Mouse (Mus musculus) liver, postnatal 0 days (tissue): Measurements from ENCODE around the gene Pfn1. TPM values are rescaled to one million over a fixed set of nuclear protein-coding genes. Genes with fewer than 3 reads are reported as not detected.

ENCODE experiments used
- ATAC-seq: fragments of 200-750 bp; cut with Nextera tagmentation; 2 replicates; pipeline ENCODE4 v1.8.0; 2017; ENCODE audit warnings: mild to moderate bottlenecking, moderate library complexity
- DNase-seq: peaks from one replicate; pipeline ENCODE4 v3.0.0-alpha.2; 2016
- H3K27ac ChIP-seq: fragments of 300-500 bp; sonication (generic); 2 replicates; pipeline ENCODE4 v1.5.1; 2014; ENCODE audit warnings: antibody characterized with exemption, moderate library complexity, mild to moderate bottlenecking, low read depth
- H3K27me3 ChIP-seq: fragments of 300-500 bp; sonication (generic); 2 replicates; pipeline ENCODE4 v1.6.1; 2014; ENCODE audit warnings: low read length, control low read depth, mixed read lengths; ENCODE audit not compliant: insufficient read depth
- H3K36me3 ChIP-seq: fragments of 300-500 bp; sonication (generic); replicated peaks from 2 replicates; pipeline ENCODE4 v1.6.1; 2014; ENCODE audit warnings: mild to moderate bottlenecking, control low read depth, low read length, moderate library complexity, mixed read lengths; ENCODE audit not compliant: insufficient read depth
- H3K4me1 ChIP-seq: fragments of 300-500 bp; sonication (generic); 2 replicates; pipeline ENCODE4 v1.6.1; 2014; ENCODE audit warnings: antibody characterized with exemption, mild to moderate bottlenecking, control low read depth; ENCODE audit not compliant: insufficient read depth
- H3K4me2 ChIP-seq: fragments of 300-500 bp; sonication (generic); 2 replicates; pipeline ENCODE4 v1.6.1; 2014; ENCODE audit warnings: low read depth, mild to moderate bottlenecking, low read length, moderate library complexity, mixed read lengths
- H3K4me3 ChIP-seq: fragments of 300-500 bp; sonication (generic); 2 replicates; pipeline ENCODE4 v1.5.1; 2014; ENCODE audit warnings: low read depth, low read length
- H3K9ac ChIP-seq: fragments of 300-500 bp; sonication (generic); replicated peaks from 2 replicates; pipeline ENCODE4 v1.6.1; 2014; ENCODE audit warnings: mild to moderate bottlenecking, moderate library complexity
- H3K9me3 ChIP-seq: fragments of 300-500 bp; sonication (generic); 2 replicates; pipeline ENCODE4 v1.6.1; 2016; ENCODE audit warnings: mild to moderate bottlenecking, control low read depth, low read length, mixed read lengths
- CTCF ChIP-seq: sonication (generic); IDR thresholded peaks from 2 replicates; pipeline ENCODE4 v1.5.1; 2016; ENCODE audit warnings: antibody characterized with exemption, low read depth
- EP300 ChIP-seq: IDR thresholded peaks from 2 replicates; pipeline ENCODE4 v1.6.1; 2016; ENCODE audit warnings: antibody characterized with exemption, low read depth, mild to moderate bottlenecking
- WGBS: fragments of 180-500 bp; shearing (Covaris S2); extraction: QIAGEN DNeasy Blood & Tissue Kit; methylation state at CpG from one replicate; pipeline ENCODE4 v1.1.7; 2014; ENCODE audit not compliant: insufficient replicate concordance; 5-methylcytosine and 5-hydroxymethylcytosine counted together
- polyA plus RNA-seq: library from polyadenylated mRNA; unstranded; fragments of >200 nt; fragmentation: Nextera tagmentation; extraction: Ambion mirVana; gene quantifications from 2 replicates; pipeline ENCODE4 v1.2.1, GENCODE M21; 2015

Gene Pfn1
- polyA plus RNA-seq, 1 experiment from 2014 or later = 918 TPM

DNA sequence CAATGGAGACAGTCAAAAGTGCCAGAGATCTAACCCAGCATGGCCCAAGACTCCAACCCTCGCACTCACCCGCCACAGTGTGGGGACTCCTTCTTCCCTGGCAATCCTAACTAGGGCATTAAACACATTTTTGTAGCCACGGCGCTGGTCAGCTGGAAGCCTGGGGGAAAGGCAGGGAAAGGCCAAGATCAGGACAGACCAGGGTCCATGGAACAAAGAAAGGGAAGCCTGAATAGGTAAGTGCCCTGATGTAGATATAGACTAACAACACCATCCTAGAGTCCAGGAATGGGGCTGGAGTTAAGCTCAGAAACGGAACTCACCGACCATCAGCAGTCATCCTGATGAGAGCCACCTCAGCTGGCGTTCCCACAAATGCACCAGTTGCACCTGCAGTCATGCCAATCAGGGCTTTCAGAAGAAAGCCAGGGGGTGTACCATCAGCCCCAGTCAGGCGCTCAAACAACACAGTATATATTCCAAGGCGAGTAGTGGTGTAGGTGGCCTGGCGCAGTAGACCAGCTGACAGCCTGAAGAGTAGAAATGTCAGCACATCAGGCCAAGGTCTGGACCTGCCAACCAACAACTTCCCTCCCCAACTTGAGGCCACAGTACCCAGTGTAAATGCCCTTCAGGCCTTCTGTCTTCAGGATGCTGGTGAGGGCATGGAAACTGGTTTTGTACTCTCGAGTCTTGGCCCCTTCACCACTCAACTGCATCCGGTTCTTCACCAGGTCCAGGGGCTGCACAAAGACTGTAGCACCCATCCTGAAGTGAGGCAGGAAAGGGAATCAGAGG lies 8.8 kb downstream of the Pfn1 start:
- no peak for DNase-seq
- peak overlapping the region; percentile 96 for H3K4me2 ChIP-seq
- ATAC-seq = no peak
- peak overlapping the region; percentile 74 for H3K4me3 ChIP-seq
- H3K9ac ChIP-seq = peak overlapping the region; percentile 86
- H3K36me3 ChIP-seq = peaks cover 35% of the 10 kb centered on the region
- no peaks in the 10 kb centered on the region for H3K27me3 ChIP-seq
- peaks cover 38% of the 10 kb centered on the region for H3K4me1 ChIP-seq
- H3K27ac ChIP-seq = peak overlapping the region; percentile 93
- no peaks in the 10 kb centered on the region for H3K9me3 ChIP-seq
- TF ChIP-seq EP300 = no peak
- 81% methylated on average over 12 of the region's 12 CpGs for whole genome bisulfite sequencing

DNA sequence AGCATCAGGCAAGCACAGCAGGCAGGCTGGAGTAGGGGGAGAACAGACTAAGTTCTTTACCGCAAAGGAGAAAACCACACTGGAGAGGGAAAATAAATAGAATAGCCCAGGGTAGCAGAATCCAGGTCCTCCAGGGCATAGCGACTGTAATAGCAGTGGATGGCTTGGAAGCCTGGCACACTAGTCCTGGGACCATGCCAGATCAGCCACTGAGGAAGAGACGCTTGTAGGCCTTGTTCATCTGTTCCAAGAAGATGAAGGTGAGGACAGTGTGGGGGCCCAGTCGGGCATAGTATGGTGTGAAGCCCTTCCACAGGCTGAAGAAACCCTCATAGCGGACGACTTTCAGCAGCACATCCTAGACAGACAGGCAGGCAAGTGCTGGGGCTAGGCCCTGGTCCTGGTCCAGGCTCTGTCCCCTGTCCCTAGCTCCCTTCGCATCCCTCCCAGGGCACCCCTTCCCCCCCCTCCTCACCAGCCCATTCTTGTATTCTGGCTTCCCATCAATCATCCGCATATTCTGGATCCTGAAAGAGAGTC lies 9.8 kb downstream of the Pfn1 start:
- Histone ChIP-seq H3K27me3 (no peaks in the 10 kb centered on the region), H3K9me3 (no peaks in the 10 kb centered on the region), H3K4me3 (no peak overlapping the region), H3K4me1 (peaks cover 34% of the 10 kb centered on the region), H3K27ac (no peak overlapping the region), H3K36me3 (peaks cover 24% of the 10 kb centered on the region), H3K4me2 (no peak overlapping the region), H3K9ac (no peak overlapping the region)
- ATAC-seq = no peak
- DNase-seq = no peak
- WGBS = 89% methylated on average over 8 of the region's 8 CpGs
- TF ChIP-seq EP300 (no peak), CTCF (no peak)

- ATAC-seq (no peak), DNase-seq (no peak)
- Histone ChIP-seq H3K4me2 (no peak overlapping the region), H3K4me1 (peaks cover 35% of the 10 kb centered on the region), H3K4me3 (no peak overlapping the region), H3K27me3 (no peaks in the 10 kb centered on the region), H3K9me3 (no peaks in the 10 kb centered on the region), H3K27ac (no peak overlapping the region), H3K9ac (no peak overlapping the region), H3K36me3 (peaks cover 17% of the 10 kb centered on the region)
- 86% methylated on average over 6 of the region's 6 CpGs for WGBS
- no peak for TF ChIP-seq EP300
- no peak for TF ChIP-seq CTCF
Measured at GRCm38 (mm10) chr11:70643051-70643450, 11.4 kb downstream of the Pfn1 start.

- Histone ChIP-seq H3K4me1 (peaks cover 32% of the 10 kb centered on the region), H3K27ac (no peak overlapping the region)
- no peak for TF ChIP-seq EP300
Measured at GRCm38 (mm10) chr11:70641241-70641640, 13.2 kb downstream of the Pfn1 start.

DNA sequence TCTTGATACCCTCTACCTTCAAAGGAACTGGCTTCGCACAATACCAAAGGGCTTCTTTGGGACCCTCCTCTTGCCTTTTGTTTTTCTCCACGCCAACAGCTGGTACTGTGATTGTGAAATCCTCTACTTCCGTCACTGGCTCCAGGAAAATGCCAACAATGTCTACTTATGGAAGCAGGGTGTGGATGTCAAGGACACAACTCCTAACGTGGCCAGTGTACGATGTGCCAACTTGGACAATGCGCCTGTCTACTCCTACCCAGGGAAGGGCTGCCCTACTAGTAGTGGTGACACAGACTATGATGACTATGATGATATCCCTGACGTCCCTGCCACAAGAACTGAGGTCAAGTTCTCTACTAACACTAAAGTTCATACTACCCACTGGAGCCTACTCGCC lies 14.5 kb downstream of the Pfn1 start:
- Histone ChIP-seq H3K36me3 (peaks cover 12% of the 10 kb centered on the region), H3K4me2 (no peak overlapping the region; the same call in 1 of the 2 replicates), H3K27me3 (no peaks in the 10 kb centered on the region), H3K27ac (no peak overlapping the region), H3K4me1 (peaks cover 23% of the 10 kb centered on the region), H3K9me3 (no peaks in the 10 kb centered on the region), H3K4me3 (no peak overlapping the region), H3K9ac (no peak overlapping the region)
- ATAC-seq (no peak), DNase-seq (no peak)
- TF ChIP-seq CTCF (no peak), EP300 (no peak)
- 74% methylated on average over 8 of the region's 8 CpGs for WGBS

More at GRCm38 (mm10) chr11:70641241-70641640, 13.2 kb downstream of the Pfn1 start:
- Histone ChIP-seq H3K9ac (no peak overlapping the region), H3K36me3 (peaks cover 17% of the 10 kb centered on the region), H3K27me3 (no peaks in the 10 kb centered on the region), H3K9me3 (no peaks in the 10 kb centered on the region), H3K4me2 (no peak overlapping the region), H3K4me3 (no peak overlapping the region)
- DNase-seq (no peak), ATAC-seq (no peak)
- WGBS = 68% methylated on average over 7 of the region's 7 CpGs

GRCm38 (mm10) chr11:70638714-70639278 lies 15.6 kb downstream of the Pfn1 start, which contains the start of gene Gp1ba:
Gene Gp1ba, plus strand, starts transcription at chr11:70639122.
- Histone ChIP-seq H3K4me3 (no peak within 1 kb of the TSS), H3K9ac (peak within 1 kb of the TSS; percentile 8), H3K4me2 (peak within 1 kb of the TSS; percentile 55), H3K36me3 (peaks cover 3% of the 10 kb centered on the region; the same call in 1 of the 2 replicates), H3K27me3 (no peaks in the 10 kb centered on the region), H3K4me1 (peaks cover 23% of the 10 kb centered on the region), H3K9me3 (no peaks in the 10 kb centered on the region), H3K27ac (peak within 1 kb of the TSS; percentile 80)
- ATAC-seq (peak; percentile 76), DNase-seq (no peak)
- TF ChIP-seq EP300 = peak; percentile 76
- no peak for TF ChIP-seq CTCF
- 8% methylated on average over 5 of the region's 5 CpGs for WGBS
